Mouse (Mus musculus): ENCODE results near the gene Vtcn1. TPM values are rescaled to one million over a fixed set of nuclear protein-coding genes. Genes with fewer than 3 reads are reported as not detected.

Vtcn1 gene
- polyA plus RNA-seq, 1 experiment from 2014 or later: 0.53 TPM

DNA sequence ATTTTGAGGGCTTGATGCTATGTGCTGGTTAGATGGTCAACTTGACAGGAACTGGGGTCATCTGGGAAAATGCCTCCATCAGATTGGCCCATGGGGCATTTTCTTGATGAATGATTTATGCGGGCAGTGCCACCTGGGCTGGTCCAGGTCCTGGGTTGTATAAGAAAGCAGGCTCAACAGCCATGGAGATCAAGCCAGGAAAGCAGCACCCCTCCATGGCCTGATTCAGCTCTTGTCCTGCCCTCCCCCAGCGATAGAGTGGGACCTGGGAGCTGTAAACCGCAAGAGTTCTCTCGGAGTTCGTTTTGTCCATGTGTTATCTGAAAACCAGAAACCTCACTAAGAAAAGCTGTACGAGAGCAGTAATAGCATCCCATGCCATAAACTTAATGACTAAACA lies 110.3 kb downstream of the Vtcn1 start:
- H3K4me1 ChIP-seq (ENCODE audit: control insufficient read depth, insufficient read depth, low read length): no peaks in the 10 kb centered on the region
- 93% methylated on average over 6 of the region's 6 CpGs for WGBS

GRCm38 (mm10) chr3:100936201-100936600 lies 110.9 kb downstream of the Vtcn1 start:
- no peak overlapping the region for H3K4me2 ChIP-seq (ENCODE audit: low read depth, low read length)
- DNase-seq (ENCODE audit: low spot score) (no peak), ATAC-seq (ENCODE audit: low read depth) (no peak)
- H3K4me1 ChIP-seq (ENCODE audit: control insufficient read depth, insufficient read depth, low read length): no peaks in the 10 kb centered on the region
- H3K9ac ChIP-seq (ENCODE audit: low read depth, low read length): no peak overlapping the region
- no peak overlapping the region for H3K27ac ChIP-seq (replicated peaks; ENCODE audit: low read depth, low read length)
- H3K27me3 ChIP-seq (replicated peaks; ENCODE audit: control insufficient read depth, insufficient read depth, low read length): no peaks in the 10 kb centered on the region
- H3K4me3 ChIP-seq (ENCODE audit: low read depth, low read length): no peak overlapping the region
- no peaks in the 10 kb centered on the region for H3K9me3 ChIP-seq (ENCODE audit: control insufficient read depth, low read length)
- H3K36me3 ChIP-seq (ENCODE audit: control insufficient read depth, insufficient read depth, low read length): peaks cover 85% of the 10 kb centered on the region
- WGBS: 95% methylated on average over 6 of the region's 6 CpGs

More for the DNA sequence above, 110.3 kb downstream of the Vtcn1 start:
- Histone ChIP-seq H3K9me3 (ENCODE audit: control insufficient read depth, low read length) (no peaks in the 10 kb centered on the region), H3K4me2 (ENCODE audit: low read depth, low read length) (no peak overlapping the region), H3K36me3 (ENCODE audit: control insufficient read depth, insufficient read depth, low read length) (peaks cover 85% of the 10 kb centered on the region), H3K27ac (replicated peaks; ENCODE audit: low read depth, low read length) (no peak overlapping the region), H3K27me3 (replicated peaks; ENCODE audit: control insufficient read depth, insufficient read depth, low read length) (no peaks in the 10 kb centered on the region), H3K4me3 (ENCODE audit: low read depth, low read length) (no peak overlapping the region), H3K9ac (ENCODE audit: low read depth, low read length) (no peak overlapping the region)
- ATAC-seq (ENCODE audit: low read depth) (no peak), DNase-seq (ENCODE audit: low spot score) (no peak)

GRCm38 (mm10) chr3:100938211-100938610 lies 113.0 kb downstream of the Vtcn1 start:
- Histone ChIP-seq H3K9me3 (ENCODE audit: control insufficient read depth, low read length) (no peaks in the 10 kb centered on the region), H3K9ac (ENCODE audit: low read depth, low read length) (no peak overlapping the region), H3K36me3 (ENCODE audit: control insufficient read depth, insufficient read depth, low read length) (peaks cover 83% of the 10 kb centered on the region), H3K27ac (replicated peaks; ENCODE audit: low read depth, low read length) (no peak overlapping the region), H3K4me1 (ENCODE audit: control insufficient read depth, insufficient read depth, low read length) (no peaks in the 10 kb centered on the region), H3K4me3 (ENCODE audit: low read depth, low read length) (no peak overlapping the region), H3K4me2 (ENCODE audit: low read depth, low read length) (no peak overlapping the region), H3K27me3 (replicated peaks; ENCODE audit: control insufficient read depth, insufficient read depth, low read length) (no peaks in the 10 kb centered on the region)
- DNase-seq (ENCODE audit: low spot score): no peak
- WGBS: 94% methylated on average over 4 of the region's 4 CpGs
- no peak for ATAC-seq (ENCODE audit: low read depth)

- peaks cover 88% of the 10 kb centered on the region for H3K36me3 ChIP-seq (ENCODE audit: control insufficient read depth, insufficient read depth, low read length)
- ATAC-seq (ENCODE audit: low read depth) (no peak), DNase-seq (ENCODE audit: low spot score) (no peak)
- no peaks in the 10 kb centered on the region for H3K27me3 ChIP-seq (replicated peaks; ENCODE audit: control insufficient read depth, insufficient read depth, low read length)
- no peak overlapping the region for H3K27ac ChIP-seq (replicated peaks; ENCODE audit: low read depth, low read length)
- 78% methylated on average over 4 of the region's 4 CpGs for WGBS
- no peaks in the 10 kb centered on the region for H3K4me1 ChIP-seq (ENCODE audit: control insufficient read depth, insufficient read depth, low read length)
- H3K9me3 ChIP-seq (ENCODE audit: control insufficient read depth, low read length): no peaks in the 10 kb centered on the region
- no peak overlapping the region for H3K4me2 ChIP-seq (ENCODE audit: low read depth, low read length)
- H3K4me3 ChIP-seq (ENCODE audit: low read depth, low read length): no peak overlapping the region
- H3K9ac ChIP-seq (ENCODE audit: low read depth, low read length): no peak overlapping the region
These were observed 115.3 kb downstream of the Vtcn1 start for GRCm38 (mm10) chr3:100940496-100941037.

Other genes with a start within 250 kb of the Vtcn1 start
- gene Man1a2, start 140.0 kb upstream of the Vtcn1 start, polyA plus RNA-seq (2014; fragmentation: Nextera tagmentation; extraction: Ambion mirVana): 83.1 and 89.7 TPM in 2 replicates
- gene Trim45, start 96.7 kb downstream of the Vtcn1 start, polyA plus RNA-seq (2014; fragmentation: Nextera tagmentation; extraction: Ambion mirVana): 3.9 and 7.1 TPM in 2 replicates
- 12.0 and 14.6 TPM in 2 replicates for gene Ttf2, start 144.2 kb downstream of the Vtcn1 start, polyA plus RNA-seq (2014; fragmentation: Nextera tagmentation; extraction: Ambion mirVana)
- 0.18 and 0.24 TPM in 2 replicates for gene Cd101, start 204.1 kb downstream of the Vtcn1 start, polyA plus RNA-seq (2014; fragmentation: Nextera tagmentation; extraction: Ambion mirVana)